Mouse (Mus musculus) kidney, adult 2 months (tissue): ENCODE results near the gene Ppfia4. TPM values are rescaled to one million over a fixed set of nuclear protein-coding genes. Genes with fewer than 3 reads are reported as not detected.
"Not testable (repeated sequence)": the region's sequence is repeated elsewhere in the genome, so short reads cannot be mapped to it uniquely, and the experiment has no call there.

Experiments used
- DNase-seq: peaks from one replicate; pipeline ENCODE4 v3.0.0; 2021
- H3K27ac ChIP-seq: fragments of 200-500 bp; 2 replicates; pipeline ENCODE4 v1.5.1; 2012; ENCODE audit warnings: low read depth, low read length, control low read depth, inconsistent platforms; ENCODE audit not compliant: insufficient read depth
- H3K27me3 ChIP-seq: fragments of 200-500 bp; replicated peaks from 2 replicates; pipeline ENCODE4 v1.6.1; 2012; ENCODE audit warnings: mild to moderate bottlenecking, moderate library complexity, low read length, inconsistent platforms; ENCODE audit not compliant: control insufficient read depth, insufficient read depth
- H3K36me3 ChIP-seq: fragments of 200-500 bp; 2 replicates; pipeline ENCODE4 v1.6.1; 2012; ENCODE audit warnings: mild to moderate bottlenecking, moderate library complexity, low read length, inconsistent platforms; ENCODE audit not compliant: control insufficient read depth, insufficient read depth
- H3K4me1 ChIP-seq: fragments of 200-500 bp; 2 replicates; pipeline ENCODE4 v1.6.1; 2011; ENCODE audit warnings: low read length; ENCODE audit not compliant: control insufficient read depth, insufficient read depth
- H3K4me3 ChIP-seq: fragments of 200-500 bp; 2 replicates; pipeline ENCODE4 v1.5.1; 2011; ENCODE audit warnings: mild to moderate bottlenecking, low read depth, low read length, control low read depth; ENCODE audit not compliant: insufficient read depth
- CTCF ChIP-seq: fragments of 200-500 bp; conservative IDR thresholded peaks from 2 replicates; pipeline ENCODE4 v1.5.1; 2011; ENCODE audit warnings: low read depth, mild to moderate bottlenecking, control low read depth, low read length, moderate library complexity, mixed read lengths; ENCODE audit not compliant: insufficient read depth, insufficient read length
- POLR2A ChIP-seq: fragments of 200-500 bp; IDR thresholded peaks from one replicate; pipeline ENCODE4 v1.6.1; 2011; ENCODE audit warnings: low read depth, low read length, control low read depth
- WGBS: fragments of 180-500 bp; shearing (Covaris S2); methylation state at CpG from one replicate; pipeline ENCODE4 v1.1.7; 2018; 5-methylcytosine and 5-hydroxymethylcytosine counted together
- polyA plus RNA-seq: library from polyadenylated mRNA; depleted of rRNA; stranded (reverse); fragments of >200 nt; gene quantifications from 2 replicates; pipeline ENCODE4 v1.2.3, GENCODE M21; 2012; rRNA removed

Gene Ppfia4
- polyA plus RNA-seq, 1 experiment, result 4.2 TPM

GRCm38 (mm10) chr1:134265797-134266196 lies 66.9 kb downstream of the Ppfia4 start:
- no peak for DNase-seq
- H3K36me3 ChIP-seq, result no peaks in the 10 kb centered on the region
- no peak overlapping the region for H3K27ac ChIP-seq
- WGBS, result 49% methylated on average over 2 of the region's 2 CpGs
- H3K4me1 ChIP-seq, result no peaks in the 10 kb centered on the region
- H3K27me3 ChIP-seq, result no peaks in the 10 kb centered on the region
- no peak overlapping the region for H3K4me3 ChIP-seq
- TF ChIP-seq CTCF (no peak), POLR2A (no peak)

- WGBS, result 93% methylated on average over 6 of the region's 6 CpGs
- no peaks in the 10 kb centered on the region for H3K36me3 ChIP-seq
- no peak overlapping the region for H3K27ac ChIP-seq
- TF ChIP-seq CTCF (no peak), POLR2A (no peak)
- H3K4me1 ChIP-seq, result no peaks in the 10 kb centered on the region
- no peak overlapping the region for H3K4me3 ChIP-seq
- DNase-seq, result no peak
- H3K27me3 ChIP-seq, result no peaks in the 10 kb centered on the region
Measured at GRCm38 (mm10) chr1:134264341-134264740, 68.4 kb downstream of the Ppfia4 start.

DNA sequence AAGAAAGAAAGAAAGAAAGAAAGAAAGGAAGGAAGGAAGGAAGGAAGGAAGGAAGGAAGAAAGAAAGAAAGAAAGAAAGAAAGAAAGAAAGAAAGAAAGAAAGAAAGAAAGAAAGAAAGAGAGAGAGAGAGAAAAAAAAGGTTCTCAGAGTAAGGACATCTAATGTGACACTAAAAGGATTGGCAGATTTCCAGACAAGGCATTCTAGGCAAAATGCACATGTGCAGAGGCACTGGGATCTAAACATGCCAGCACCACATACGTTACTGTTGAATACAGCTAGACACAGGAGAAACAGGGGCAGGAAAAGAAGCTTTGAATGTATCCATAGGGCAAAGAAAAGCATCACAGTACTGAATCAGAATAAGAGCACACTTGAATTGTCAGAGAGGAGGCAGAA lies 83.0 kb downstream of the Ppfia4 start:
- not testable (repeated sequence) for H3K27me3 ChIP-seq, H3K36me3 ChIP-seq, H3K27ac ChIP-seq, H3K4me1 ChIP-seq, DNase-seq, H3K4me3 ChIP-seq
- 94% methylated on average over 1 of the region's 1 CpGs for WGBS

Other genes with a start within 250 kb of the Ppfia4 start
- gene Chit1, start 221.7 kb downstream of the Ppfia4 start, polyA plus RNA-seq, result not detected in 2 replicates
- 0.56 TPM in 2 replicates for gene Chil1, start 150.8 kb downstream of the Ppfia4 start, polyA plus RNA-seq
- 0.12 and 0.89 TPM in 2 replicates for gene Mybph, start 139.5 kb downstream of the Ppfia4 start, polyA plus RNA-seq
- 13.5 and 16.6 TPM in 2 replicates for gene Adora1, start 97.5 kb downstream of the Ppfia4 start, polyA plus RNA-seq
- gene Myog, start 42.9 kb downstream of the Ppfia4 start, polyA plus RNA-seq, result 0.09 TPM in 1 of 2 replicates, not detected in the other
- 84.0 and 100 TPM in 2 replicates for gene Tmem183a, start 29.1 kb upstream of the Ppfia4 start, polyA plus RNA-seq
- gene 4933406M09Rik, start 53.0 kb upstream of the Ppfia4 start, polyA plus RNA-seq, result 0.06 TPM in 1 of 2 replicates, not detected in the other
- gene Cyb5r1, start 72.6 kb upstream of the Ppfia4 start, polyA plus RNA-seq, result 41.9 and 56.8 TPM in 2 replicates
- 113 and 119 TPM in 2 replicates for gene Adipor1, start 82.5 kb upstream of the Ppfia4 start, polyA plus RNA-seq
- gene Klhl12, start 122.6 kb upstream of the Ppfia4 start, polyA plus RNA-seq, result 8.1 and 9.6 TPM in 2 replicates
- 16.1 and 17.9 TPM in 2 replicates for gene Rabif, start 161.7 kb upstream of the Ppfia4 start, polyA plus RNA-seq
- 0.11 TPM in 1 of 2 replicates, not detected in the other for gene Mgat4e, start 216.8 kb upstream of the Ppfia4 start, polyA plus RNA-seq
- 6.1 and 6.2 TPM in 2 replicates for gene Kdm5b, start 227.2 kb upstream of the Ppfia4 start, polyA plus RNA-seq